Mouse (Mus musculus) brain, adult 2 months (tissue): ENCODE results near the gene Rif1.
A peak's percentile ranks its signal among the peaks of the same experiment; 100 is the strongest.

Source experiments
- DNase-seq: peaks from one replicate; pipeline ENCODE4 v3.0.0; 2011; ENCODE audit warnings: low read depth, low spot score

Rif1 gene

GRCm38 (mm10) chr2:52072491-52073140 lies at the start of gene Rif1:
Gene Rif1 (plus strand): TSS chr2:52072832.
- DNase-seq = peak; percentile 89

GRCm38 (mm10) chr2:52027061-52027460 lies 45.6 kb upstream of the Rif1 start:
- DNase-seq = no peak

- no peak for DNase-seq
These were observed 43.2 kb upstream of the Rif1 start for GRCm38 (mm10) chr2:52029426-52029825.

GRCm38 (mm10) chr2:52031491-52031890 lies 41.1 kb upstream of the Rif1 start:
- no peak for DNase-seq

GRCm38 (mm10) chr2:52034601-52035000 lies 38.0 kb upstream of the Rif1 start:
- peak; percentile 61 for DNase-seq

- peak; percentile 44 for DNase-seq
These were observed 37.5 kb upstream of the Rif1 start for GRCm38 (mm10) chr2:52035144-52035543.

GRCm38 (mm10) chr2:52036929-52037595 lies 35.6 kb upstream of the Rif1 start:
- no peak for DNase-seq

- DNase-seq = peak; percentile 80
These were observed 34.8 kb upstream of the Rif1 start, which contains the start of gene Tnfaip6 for GRCm38 (mm10) chr2:52037882-52038281. Gene Tnfaip6 (plus strand): TSS chr2:52038009.

GRCm38 (mm10) chr2:52038558-52038957 lies 34.1 kb upstream of the Rif1 start:
- no peak for DNase-seq

GRCm38 (mm10) chr2:52039083-52039801 lies 33.4 kb upstream of the Rif1 start:
- DNase-seq = no peak

- DNase-seq = no peak
These were observed 30.5 kb upstream of the Rif1 start for GRCm38 (mm10) chr2:52042132-52042531.

GRCm38 (mm10) chr2:52042714-52043113 lies 29.9 kb upstream of the Rif1 start:
- DNase-seq = peak; percentile 79

GRCm38 (mm10) chr2:52043485-52043884 lies 29.1 kb upstream of the Rif1 start:
- DNase-seq = peak; percentile 73

GRCm38 (mm10) chr2:52046032-52046431 lies 26.6 kb upstream of the Rif1 start:
- no peak for DNase-seq

GRCm38 (mm10) chr2:52050823-52051222 lies 21.8 kb upstream of the Rif1 start:
- DNase-seq = no peak

GRCm38 (mm10) chr2:52052335-52052734 lies 20.3 kb upstream of the Rif1 start:
- DNase-seq = no peak

GRCm38 (mm10) chr2:52053502-52053901 lies 19.1 kb upstream of the Rif1 start:
- DNase-seq = peak; percentile 29

GRCm38 (mm10) chr2:52055616-52056015 lies 17.0 kb upstream of the Rif1 start:
- DNase-seq = no peak

- no peak for DNase-seq
These were observed 15.5 kb upstream of the Rif1 start for GRCm38 (mm10) chr2:52057099-52057498.

GRCm38 (mm10) chr2:52057681-52058080 lies 15.0 kb upstream of the Rif1 start:
- DNase-seq = no peak

- no peak for DNase-seq
These were observed 4.0 kb upstream of the Rif1 start for GRCm38 (mm10) chr2:52068641-52069040.

GRCm38 (mm10) chr2:52070816-52071215 lies 1.8 kb upstream of the Rif1 start:
- DNase-seq = no peak
